ENCODE assay signal across 1 mouse cellular context in genomic region chr6:89256630-89257292, GRCm38 (mm10).
A peak's percentile ranks its signal among the peaks of the same experiment; 100 is the strongest.
TF ChIP-seq lines count a peak whose summit lies in the region.

No protein-coding gene starts in this region.

TF ChIP-seq in CH12.LX, 34 proteins besides CTCF, POLR2A, EP300 and RAD21 (continued from another document):
- TF ChIP-seq RCOR1 (conservative IDR thresholded peaks at IDR 0.05; ENCODE audit: low read depth, low read length) = no peak
- TF ChIP-seq SIN3A (IDR thresholded peaks at IDR 0.05; ENCODE audit: low read length) = no peak; the same call in 1 of the 2 replicates
- peak; percentile 66 for TF ChIP-seq ETS1 (conservative IDR thresholded peaks at IDR 0.05; ENCODE audit: low read depth, low read length)
- no peak for TF ChIP-seq UBTF (IDR thresholded peaks at IDR 0.05; ENCODE audit: low read depth, low read length)
- TF ChIP-seq JUND (conservative IDR thresholded peaks at IDR 0.05; ENCODE audit: low read depth, low read length) = no peak
- TF ChIP-seq TBP (conservative IDR thresholded peaks at IDR 0.05; ENCODE audit: low read depth, low read length) = 0 out of 2 replicates have a peak, but pooled peaks have one; percentile 28
- no peak for TF ChIP-seq JUN (IDR thresholded peaks at IDR 0.05; ENCODE audit: insufficient read depth, low read depth, low read length)
- TF ChIP-seq ZMIZ1 (IDR thresholded peaks at IDR 0.05; ENCODE audit: low read depth, low read length) = no peak
TF ChIP-seq in CH12.LX: peak in this region for 4.
